Mouse (Mus musculus) forelimb bud, embryonic 11.5 days (tissue): ENCODE measurements at regions not wholly inside any gene's neighbourhood (a gene's known extent, or its start where the extent isn't known, plus 50 kb on each side); places are given as distances from the start of the nearest gene placed in this dataset.

Experiments used
- DNase-seq: peaks from one replicate; pipeline ENCODE4 v3.0.0-alpha.2; 2012; ENCODE audit warnings: low read depth, low spot score

- DNase-seq, result no peak
Observed at GRCm38 (mm10) chr1:193951936-193952335, 581.8 kb upstream of the Camk1g start.

GRCm38 (mm10) chr1:193949817-193950216 lies 579.7 kb upstream of the Camk1g start:
- DNase-seq, result no peak

GRCm38 (mm10) chr1:193946953-193947586 lies 577.0 kb upstream of the Camk1g start:
- DNase-seq, result no peak

- no peak for DNase-seq
Observed at GRCm38 (mm10) chr1:193935969-193936368, 565.9 kb upstream of the Camk1g start.

GRCm38 (mm10) chr1:193934308-193934707 lies 564.2 kb upstream of the Camk1g start:
- DNase-seq, result no peak

GRCm38 (mm10) chr1:193931131-193931729 lies 561.1 kb upstream of the Camk1g start:
- no peak for DNase-seq

GRCm38 (mm10) chr1:193928607-193929006 lies 558.5 kb upstream of the Camk1g start:
- DNase-seq, result no peak

GRCm38 (mm10) chr1:193922756-193923155 lies 552.7 kb upstream of the Camk1g start:
- no peak for DNase-seq

GRCm38 (mm10) chr1:193919243-193919642 lies 549.1 kb upstream of the Camk1g start:
- DNase-seq, result no peak

- peak; percentile 0 for DNase-seq
Observed at GRCm38 (mm10) chr1:193905711-193906110, 535.6 kb upstream of the Camk1g start.

GRCm38 (mm10) chr1:193894072-193894471 lies 524.0 kb upstream of the Camk1g start:
- DNase-seq, result no peak

GRCm38 (mm10) chr1:193876540-193876939 lies 506.4 kb upstream of the Camk1g start:
- DNase-seq, result no peak

- DNase-seq, result no peak
Observed at GRCm38 (mm10) chr1:193876121-193876520, 506.0 kb upstream of the Camk1g start.

- DNase-seq, result no peak
Observed at GRCm38 (mm10) chr1:193875287-193875686, 505.2 kb upstream of the Camk1g start.

GRCm38 (mm10) chr1:193870731-193871130 lies 500.6 kb upstream of the Camk1g start:
- no peak for DNase-seq

- no peak for DNase-seq
Observed at GRCm38 (mm10) chr1:193868639-193869320, 498.7 kb upstream of the Camk1g start.

- no peak for DNase-seq
Observed at GRCm38 (mm10) chr1:193860767-193861299, 490.7 kb upstream of the Camk1g start.

GRCm38 (mm10) chr1:193860354-193860753 lies 490.3 kb upstream of the Camk1g start:
- no peak for DNase-seq

GRCm38 (mm10) chr1:193859257-193860125 lies 489.4 kb upstream of the Camk1g start:
- no peak for DNase-seq

- no peak for DNase-seq
Observed at GRCm38 (mm10) chr1:193847922-193848321, 477.8 kb upstream of the Camk1g start.

- DNase-seq, result no peak
Observed at GRCm38 (mm10) chr1:193844868-193845267, 474.8 kb upstream of the Camk1g start.

GRCm38 (mm10) chr1:193844461-193844860 lies 474.4 kb upstream of the Camk1g start:
- DNase-seq, result peak; percentile 17
